Mouse (Mus musculus) embryo, embryonic 10 days (tissue): ENCODE results near the gene Adra2a.

Experiments
- DNase-seq: peaks from one replicate; pipeline ENCODE4 v3.0.0-alpha.2; 2015; ENCODE audit warnings: low spot score

Gene Adra2a

DNA sequence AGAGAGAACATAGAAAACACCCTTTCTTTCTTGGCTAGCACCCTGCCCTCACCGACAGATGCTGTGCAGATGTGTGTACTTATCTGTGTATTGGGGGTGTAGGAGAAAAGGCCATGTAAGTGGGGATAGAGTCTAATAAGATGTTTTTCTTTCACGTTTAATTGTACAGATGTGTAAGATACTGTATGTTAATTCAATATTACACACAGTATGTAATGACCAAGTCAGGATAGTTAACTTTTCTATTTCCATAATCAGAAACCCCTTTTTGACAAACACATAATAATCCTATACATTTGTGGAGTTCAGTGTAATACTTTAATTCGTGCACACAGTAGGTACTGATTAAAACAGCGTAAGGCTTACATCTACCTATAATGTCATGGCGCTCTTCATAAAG lies at the start of gene Adra2a:
TSS of gene Adra2a (plus strand) at position 301 of the 400 bp plus-strand sequence.
- no peak for DNase-seq

DNA sequence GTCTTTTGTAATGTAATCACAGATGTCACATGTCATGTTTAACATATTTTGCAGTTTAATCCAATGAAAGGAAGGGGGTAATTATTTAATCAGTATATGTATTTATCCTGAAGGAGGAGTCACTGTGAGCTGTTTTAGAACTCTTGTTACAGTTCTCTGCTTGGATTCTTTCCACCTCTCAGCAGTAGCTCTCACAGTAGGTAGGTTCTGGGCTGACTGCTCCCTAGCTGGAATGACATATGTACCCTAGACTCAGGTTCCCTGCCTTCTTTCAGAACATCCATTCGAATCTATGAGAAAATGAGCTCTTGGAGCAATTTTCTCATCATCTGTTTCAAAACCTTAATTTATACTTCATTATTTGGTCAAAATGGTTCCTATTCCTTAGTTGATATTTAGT lies 49.7 kb upstream of the Adra2a start:
- no peak for DNase-seq

GRCm38 (mm10) chr19:54010973-54011372 lies 33.0 kb upstream of the Adra2a start:
- DNase-seq = no peak

DNA sequence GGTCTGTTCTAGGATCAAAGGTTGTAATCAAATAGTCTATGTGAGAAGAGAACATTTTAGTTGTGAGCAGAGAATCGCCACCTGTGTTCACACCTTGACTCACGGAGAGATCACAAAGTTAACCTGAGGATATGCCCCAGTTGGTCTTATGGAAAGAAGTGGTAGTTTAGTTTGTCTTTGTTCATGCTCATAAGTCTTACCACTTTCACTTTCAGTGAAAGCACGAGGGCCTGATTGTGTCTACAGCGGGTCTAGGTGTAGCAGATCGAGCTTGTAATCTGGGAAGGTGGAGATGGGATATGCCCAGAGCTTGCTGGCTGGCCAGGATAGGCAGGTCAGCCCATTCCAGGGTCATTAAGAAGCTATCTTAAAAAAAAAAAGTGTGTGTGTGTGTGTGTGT lies 29.0 kb upstream of the Adra2a start:
- DNase-seq = no peak

DNA sequence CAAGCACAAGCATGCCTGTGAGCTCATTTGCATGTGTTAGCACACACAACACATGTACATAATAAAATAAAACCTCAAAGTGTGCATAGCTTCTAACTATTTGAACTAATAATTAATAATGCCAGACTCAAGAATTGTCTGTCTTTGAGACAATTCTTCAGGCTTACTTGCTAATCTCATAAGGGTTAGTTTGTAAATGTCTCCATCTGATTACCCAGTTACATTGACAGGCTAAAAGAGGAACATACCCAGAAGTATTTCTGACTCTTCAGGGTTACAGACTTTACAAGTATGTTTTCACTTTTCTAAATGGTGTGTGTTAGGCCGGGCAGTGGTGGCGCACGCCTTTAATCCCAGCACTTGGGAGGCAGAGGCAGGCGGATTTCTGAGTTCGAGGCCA lies 28.4 kb upstream of the Adra2a start:
- no peak for DNase-seq

- no peak for DNase-seq
Measured at GRCm38 (mm10) chr19:54035100-54035499, 8.9 kb upstream of the Adra2a start.

DNA sequence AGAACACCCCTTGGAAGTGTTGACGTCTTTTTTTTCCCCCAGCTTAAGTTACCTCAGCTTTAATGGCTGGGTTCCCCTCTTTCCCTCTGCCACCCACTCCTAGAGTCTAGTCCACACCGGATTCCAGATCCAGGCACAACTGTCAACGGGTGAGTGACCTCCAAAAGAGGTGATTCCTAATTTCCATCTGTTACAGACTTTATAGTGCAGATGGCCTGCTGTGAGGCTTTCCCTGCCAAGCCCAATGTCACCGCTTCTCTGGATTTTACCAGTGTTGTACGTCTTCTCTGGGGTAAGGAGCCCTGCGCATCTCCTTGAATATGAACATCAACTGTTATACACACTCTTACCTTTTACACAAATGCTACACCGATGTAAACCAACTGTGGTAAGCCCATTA lies 4.5 kb upstream of the Adra2a start:
- DNase-seq = no peak

GRCm38 (mm10) chr19:54040356-54041028 lies 3.5 kb upstream of the Adra2a start:
- no peak for DNase-seq

GRCm38 (mm10) chr19:54041029-54041367 lies 3.0 kb upstream of the Adra2a start:
- peak; percentile 22 for DNase-seq

DNA sequence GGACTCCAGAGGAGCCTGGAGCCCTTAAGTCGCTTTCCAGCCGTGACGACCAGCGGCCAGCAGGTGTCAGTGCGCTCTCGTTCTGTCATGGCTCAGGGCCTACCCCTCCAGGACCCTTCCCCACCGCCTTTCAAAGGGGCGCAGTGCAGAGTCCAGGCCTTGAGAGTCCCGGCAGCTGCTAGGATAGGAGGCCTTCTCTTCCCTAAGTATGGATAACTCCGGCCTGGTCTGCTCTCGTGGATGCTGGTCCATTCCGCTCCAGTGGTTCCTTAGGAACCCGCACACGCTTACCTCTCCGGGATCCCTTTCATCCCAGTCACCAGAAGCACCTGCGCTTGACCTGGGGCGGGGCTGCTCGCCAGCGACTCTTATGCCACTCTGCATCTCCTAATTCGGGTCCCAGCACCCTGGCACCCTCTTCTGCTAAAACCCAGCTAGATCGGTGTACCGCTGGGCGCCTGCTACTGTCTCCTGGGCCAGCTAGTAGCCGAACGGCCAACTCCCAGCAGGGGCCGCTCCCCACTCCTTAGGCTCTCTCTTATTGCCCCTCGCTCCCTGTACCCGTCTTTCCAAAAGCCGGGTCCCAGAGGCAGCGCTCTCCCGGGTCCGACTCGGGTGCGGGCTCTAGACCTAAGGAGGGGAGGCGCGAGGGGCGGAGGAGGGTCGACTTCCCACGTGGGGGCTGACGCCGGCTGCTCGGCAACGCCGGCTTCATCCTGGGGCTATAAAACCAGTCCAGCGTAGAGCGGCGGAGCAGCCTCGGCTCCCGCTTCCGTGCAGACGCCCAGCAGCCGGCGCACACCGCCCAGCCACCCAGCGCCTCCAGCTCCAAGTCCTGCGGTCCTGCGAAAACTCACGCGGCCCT lies 788 bp downstream of the Adra2a start:
- peak; percentile 97 for DNase-seq

DNA sequence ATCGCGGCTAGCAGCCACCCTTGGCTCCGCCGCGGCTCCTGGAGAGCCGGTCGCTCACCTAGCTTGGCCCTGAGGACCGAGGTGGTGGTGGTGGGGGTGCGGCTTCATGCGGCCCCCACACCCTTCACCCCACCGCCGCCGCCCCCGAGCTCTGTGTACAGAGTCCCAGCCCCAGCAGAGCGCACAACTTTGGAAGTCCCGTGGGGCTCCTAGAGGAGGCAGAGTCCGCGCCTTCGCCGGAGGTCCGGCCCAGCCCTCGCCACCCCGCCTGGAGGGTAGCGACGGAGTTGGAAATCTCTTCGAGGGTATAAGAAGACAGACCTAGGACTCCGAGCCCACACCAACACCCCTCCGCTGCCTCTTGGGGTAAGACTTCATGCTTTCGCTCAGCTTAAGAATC lies 1.5 kb downstream of the Adra2a start:
- peak; percentile 26 for DNase-seq

DNA sequence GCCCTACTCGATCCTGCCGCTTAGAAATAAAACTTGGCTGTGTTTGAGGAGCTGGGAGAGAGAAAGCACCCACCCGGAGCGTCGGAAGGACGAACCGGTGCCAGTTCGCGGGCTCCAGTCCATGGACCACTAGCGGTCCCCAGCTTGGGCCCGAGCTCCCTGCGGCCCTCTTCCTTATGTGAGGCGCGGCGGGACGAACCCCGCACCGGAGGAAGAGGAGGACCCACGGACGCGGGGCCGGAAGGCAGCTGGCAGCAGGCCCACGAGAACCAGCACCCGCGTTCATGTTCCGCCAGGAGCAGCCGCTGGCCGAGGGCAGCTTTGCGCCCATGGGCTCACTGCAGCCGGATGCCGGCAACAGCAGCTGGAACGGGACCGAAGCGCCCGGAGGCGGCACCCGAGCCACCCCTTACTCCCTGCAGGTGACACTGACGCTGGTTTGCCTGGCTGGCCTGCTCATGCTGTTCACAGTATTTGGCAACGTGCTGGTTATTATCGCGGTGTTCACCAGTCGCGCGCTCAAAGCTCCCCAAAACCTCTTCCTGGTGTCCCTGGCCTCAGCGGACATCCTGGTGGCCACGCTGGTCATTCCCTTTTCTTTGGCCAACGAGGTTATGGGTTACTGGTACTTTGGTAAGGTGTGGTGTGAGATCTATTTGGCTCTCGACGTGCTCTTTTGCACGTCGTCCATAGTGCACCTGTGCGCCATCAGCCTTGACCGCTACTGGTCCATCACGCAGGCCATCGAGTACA lies 2.2 kb downstream of the Adra2a start:
- no peak for DNase-seq

- DNase-seq = peak; percentile 45
Measured at GRCm38 (mm10) chr19:54046684-54047070, 2.7 kb downstream of the Adra2a start.

GRCm38 (mm10) chr19:54047386-54048050 lies 3.6 kb downstream of the Adra2a start:
- peak; percentile 29 for DNase-seq

- peak; percentile 32 for DNase-seq
Measured at GRCm38 (mm10) chr19:54048161-54048885, 4.4 kb downstream of the Adra2a start.

DNA sequence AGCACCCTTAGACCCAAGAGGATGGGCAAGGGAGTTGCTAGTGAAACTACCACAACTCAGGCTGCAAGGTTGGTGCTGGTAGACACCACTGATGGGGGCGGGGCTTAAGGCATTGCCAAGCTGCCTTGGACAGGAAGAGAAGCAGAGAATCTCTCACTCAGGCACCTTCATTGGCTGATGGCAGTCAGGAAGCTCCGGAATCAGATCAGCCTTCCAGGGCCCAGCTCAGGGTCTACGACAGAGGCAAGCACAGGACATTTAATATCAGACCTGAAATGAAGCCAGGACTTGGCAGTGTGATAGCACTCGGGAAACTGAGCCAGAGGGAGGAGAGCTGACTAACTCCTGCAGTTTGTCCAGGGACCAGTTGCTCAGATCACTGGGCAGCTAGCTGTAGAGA lies 7.7 kb downstream of the Adra2a start:
- DNase-seq = no peak

DNA sequence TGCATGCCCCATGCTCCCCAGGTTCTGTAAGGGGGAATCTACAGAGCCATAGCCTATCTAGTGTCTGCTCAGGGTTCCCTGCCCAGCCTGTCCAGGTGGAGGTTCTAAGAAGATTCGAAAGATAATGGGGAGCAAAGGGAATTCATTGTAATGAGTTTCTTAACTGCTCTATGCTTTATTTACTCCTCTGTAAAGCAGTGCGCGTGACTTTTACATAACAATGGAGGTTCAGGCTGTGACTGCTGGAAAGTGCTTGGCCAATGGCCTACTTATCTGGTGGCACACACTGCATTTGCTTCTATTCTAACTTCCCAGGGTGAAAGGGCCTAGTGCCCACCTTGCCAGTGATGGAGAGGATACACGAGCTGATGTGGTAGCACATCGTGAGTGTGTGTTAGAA lies 11.9 kb downstream of the Adra2a start:
- no peak for DNase-seq

DNA sequence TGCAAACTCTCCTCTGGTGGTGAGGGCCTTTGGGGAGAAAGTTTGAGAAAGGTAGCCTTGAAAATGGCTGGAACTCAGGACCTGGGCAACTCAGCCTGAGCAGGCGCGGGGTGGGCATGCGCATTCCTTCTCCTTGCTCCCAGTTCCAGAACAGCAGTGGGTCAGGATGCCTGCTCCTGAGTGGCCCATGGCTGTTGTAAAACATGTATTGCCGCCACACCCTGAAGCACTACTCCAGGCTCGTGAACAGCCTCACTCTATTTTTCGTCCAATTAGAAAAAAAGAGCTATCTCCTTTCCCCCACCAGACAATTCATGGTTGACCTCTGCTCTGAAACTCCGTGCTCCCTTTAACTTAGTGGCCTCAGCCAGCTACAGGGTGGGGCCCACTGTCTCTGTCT lies 24.5 kb downstream of the Adra2a start:
- no peak for DNase-seq

DNA sequence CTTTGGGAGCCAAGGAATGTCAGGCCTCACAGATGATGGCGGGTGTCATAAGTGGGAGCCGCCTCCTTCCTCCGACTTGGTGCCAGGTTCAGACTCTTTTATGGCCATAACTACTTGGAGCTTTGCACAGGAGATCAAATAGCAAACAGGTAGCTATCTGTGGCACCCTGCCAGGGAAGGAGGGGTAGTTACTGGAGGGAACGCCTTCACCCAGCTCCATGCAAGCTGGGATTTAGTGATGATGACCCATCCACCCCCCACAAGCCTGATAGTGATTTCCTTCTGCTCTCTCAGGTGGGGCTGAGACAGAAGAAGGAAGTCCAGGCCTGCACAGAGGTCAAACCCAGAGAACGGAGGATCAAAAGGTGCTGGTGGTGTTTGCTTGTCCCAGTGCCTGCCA lies 26.6 kb downstream of the Adra2a start:
- DNase-seq = no peak

DNA sequence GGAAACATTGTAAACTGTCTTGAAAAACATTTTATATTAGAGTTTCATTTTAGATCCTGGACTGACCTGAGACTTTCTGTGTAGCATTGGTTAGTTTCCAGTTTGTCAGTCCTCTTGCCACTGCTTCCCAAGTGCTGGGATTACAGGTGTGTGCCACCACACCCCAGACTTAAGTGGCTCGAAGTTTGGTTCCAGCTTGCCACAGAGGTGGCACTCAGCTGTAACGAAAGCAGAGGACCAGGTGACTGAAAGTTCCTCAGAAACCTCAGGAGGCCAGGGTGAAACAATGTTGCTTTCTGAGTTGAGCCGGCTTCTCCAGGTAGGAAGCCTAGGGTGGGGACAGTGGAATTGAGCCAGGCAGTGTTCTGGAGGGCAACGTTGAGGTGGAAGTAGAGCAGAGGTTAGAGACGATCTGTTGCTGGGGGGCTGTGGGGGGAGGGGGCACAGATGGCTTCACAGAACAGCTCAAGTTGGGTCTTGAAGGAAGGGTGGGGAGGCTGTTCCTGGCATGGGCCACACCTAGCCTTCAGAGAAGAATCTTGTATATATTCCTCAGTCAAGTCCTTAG lies 28.4 kb downstream of the Adra2a start:
- no peak for DNase-seq
